Mouse (Mus musculus) WW6 (cell line): ENCODE measurements around the gene Tmem189.

Experiments used
- DNase-seq: peaks from one replicate; pipeline ENCODE4 v3.0.0-alpha.2; 2013; ENCODE audit warnings: low read depth, low spot score

Tmem189 gene

GRCm38 (mm10) chr2:167680657-167681056 lies 9.0 kb downstream of the Tmem189 start:
- DNase-seq, result no peak

- no peak for DNase-seq
These were observed 9.7 kb downstream of the Tmem189 start for GRCm38 (mm10) chr2:167679902-167680430.

GRCm38 (mm10) chr2:167678600-167678999 lies 11.0 kb downstream of the Tmem189 start:
- DNase-seq, result no peak

DNA sequence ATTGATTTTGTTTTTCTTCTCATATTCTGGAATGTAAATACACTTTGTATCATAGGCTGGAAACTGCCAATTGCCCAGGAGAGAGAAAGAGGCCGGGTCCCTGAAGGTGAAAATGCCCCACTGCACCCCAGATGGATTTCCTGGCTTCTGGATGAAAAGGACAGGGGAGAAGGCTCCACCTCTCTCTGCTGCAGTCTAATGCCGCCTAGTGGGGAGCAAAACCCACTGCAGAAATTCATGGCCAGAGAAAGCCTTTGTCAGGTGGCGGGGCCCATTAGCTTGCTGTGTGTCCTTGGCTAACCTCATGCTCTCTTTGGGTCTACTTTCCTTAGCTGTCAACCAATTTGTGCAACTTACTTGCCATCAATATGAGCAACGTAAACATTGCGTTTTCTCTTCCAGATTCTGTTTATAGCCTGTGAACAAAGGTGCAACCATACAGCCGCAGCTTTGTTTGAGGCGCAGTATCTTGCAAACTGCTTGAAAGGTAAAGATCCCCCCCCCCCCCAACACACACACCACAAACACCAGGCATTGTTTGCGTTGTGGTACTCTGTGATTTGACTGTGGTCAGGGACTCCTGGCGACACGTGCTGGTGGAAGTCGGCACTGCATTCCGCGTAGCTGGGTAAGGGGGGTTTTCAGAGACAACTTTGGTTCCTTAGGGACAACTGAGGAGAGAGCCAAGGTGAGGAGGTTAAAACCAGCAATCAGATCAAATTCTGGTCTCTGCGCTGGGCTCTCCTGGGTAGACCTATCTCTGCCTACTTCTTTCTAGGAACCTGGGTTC lies 14.3 kb downstream of the Tmem189 start:
- no peak for DNase-seq

DNA sequence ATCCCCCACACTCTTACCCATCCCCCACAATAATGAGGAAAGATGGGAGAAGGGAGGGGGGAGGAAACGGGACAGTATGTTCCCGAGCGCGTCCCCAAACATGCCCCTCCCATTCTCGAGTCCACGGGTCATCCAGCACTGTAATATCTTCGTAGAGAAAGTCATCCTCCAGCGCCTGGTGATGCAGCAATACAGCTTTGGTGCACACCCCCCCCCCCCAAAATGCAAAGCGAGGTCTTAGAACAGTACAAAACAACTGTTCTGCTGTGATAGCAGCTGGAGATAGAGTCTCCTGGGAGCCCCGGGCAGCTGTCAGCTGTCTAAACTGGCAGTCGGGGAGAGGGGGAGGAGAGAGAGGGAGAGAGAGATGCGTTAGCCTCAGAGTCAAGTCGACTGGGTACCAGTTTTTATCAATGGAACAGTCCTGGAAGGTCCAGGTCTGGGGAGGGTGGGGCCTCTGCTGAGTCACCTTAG lies 17.4 kb downstream of the Tmem189 start:
- no peak for DNase-seq

DNA sequence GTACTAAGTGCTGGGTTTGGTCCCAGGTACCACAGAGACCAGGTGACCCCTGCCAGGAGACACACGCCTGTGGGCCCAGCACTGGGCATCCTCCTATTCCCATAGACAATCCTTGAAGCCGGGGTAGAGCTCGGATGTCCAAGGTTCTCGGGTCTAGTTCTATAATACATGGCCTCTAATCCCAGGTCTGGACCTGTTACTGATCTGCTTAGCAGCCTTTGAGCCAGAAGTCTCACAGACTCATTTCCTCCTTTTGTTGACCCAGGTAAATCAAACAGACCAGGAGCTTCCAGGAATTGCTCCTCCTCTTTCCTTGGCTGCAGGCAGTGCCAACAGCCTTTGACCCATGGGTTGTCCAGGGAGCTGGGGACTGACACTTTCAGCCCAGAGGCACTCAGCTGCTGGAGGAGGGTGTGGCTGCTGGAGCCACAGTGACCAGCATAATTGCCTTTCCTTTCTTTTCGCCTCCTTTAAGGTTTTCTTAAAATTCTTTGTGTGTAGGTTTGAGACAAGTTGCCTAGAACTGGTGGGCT lies 18.5 kb downstream of the Tmem189 start:
- DNase-seq, result no peak

DNA sequence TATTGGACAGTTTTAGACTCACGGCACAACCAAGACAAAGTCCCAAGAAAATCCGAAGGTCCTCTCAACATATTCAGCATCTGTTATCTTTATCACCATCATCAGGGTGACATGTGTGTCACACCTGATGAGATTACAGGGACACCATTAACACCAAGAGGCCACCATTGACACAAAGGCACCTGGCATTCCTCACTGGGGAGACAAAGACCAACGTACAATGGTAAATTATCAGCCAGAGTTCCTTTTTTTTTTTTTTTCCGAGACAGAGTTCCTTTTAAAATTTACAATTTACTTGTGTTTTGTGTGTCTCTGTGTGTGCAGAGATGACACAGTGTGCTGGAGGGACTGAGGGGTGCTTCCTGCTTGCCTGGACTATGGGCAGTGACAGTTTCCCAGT lies 20.2 kb downstream of the Tmem189 start:
- no peak for DNase-seq

DNA sequence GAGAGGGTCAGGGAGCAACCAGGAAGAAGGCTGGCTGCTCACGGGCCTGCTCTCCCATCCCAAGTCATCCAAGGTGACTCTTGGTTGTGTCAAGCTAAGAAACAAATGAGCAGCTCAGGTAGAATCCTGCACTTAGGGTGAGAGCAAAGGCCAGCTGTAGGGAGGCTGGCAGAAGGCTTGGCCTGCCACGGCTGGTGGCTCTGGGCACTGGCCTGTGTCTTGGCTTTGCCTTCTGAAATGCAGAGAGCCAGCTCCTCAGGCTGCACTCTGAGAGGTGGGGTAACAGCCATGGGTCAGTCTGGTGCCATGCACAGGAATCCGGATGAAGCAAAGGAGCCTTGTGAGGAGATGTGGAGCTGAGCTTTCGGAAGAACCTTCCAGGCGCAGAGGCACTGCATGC lies 21.2 kb downstream of the Tmem189 start:
- no peak for DNase-seq

DNA sequence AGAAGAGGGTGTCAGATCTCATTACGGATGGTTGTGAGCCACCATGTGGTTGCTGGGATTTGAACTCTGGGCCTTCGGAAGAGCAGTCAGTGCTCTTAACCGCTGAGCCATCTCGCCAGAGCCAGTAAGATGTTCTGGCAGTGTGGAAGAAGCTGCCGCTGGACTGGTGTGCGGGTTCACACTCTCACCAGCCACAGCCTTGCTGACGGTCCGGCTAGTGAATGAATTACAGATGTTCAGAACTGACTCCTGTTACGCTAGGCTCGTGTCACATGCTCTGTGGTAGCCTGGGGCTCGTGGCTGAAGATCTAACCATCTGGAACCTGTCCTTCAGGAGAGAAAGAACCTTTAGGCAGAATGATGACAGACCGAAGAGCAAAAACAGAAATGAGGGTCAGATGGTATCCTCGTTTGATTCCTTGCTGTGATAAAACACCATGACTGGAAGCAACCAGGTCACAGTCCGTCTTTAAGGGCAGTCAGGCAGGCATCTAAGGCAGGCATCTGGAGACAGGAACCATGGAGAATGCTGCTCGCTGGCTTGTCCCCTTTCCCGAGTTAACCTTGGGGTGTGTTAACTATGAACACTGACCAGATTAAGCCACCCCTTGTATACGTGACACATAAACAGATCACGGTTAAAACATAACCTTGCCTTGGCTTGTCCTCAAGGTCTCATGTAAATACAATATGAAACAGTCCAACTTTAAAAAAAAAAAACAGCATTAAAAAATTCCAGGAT lies 23.5 kb downstream of the Tmem189 start:
- DNase-seq, result no peak

- no peak for DNase-seq
These were observed 26.9 kb downstream of the Tmem189 start for GRCm38 (mm10) chr2:167662713-167663112.

DNA sequence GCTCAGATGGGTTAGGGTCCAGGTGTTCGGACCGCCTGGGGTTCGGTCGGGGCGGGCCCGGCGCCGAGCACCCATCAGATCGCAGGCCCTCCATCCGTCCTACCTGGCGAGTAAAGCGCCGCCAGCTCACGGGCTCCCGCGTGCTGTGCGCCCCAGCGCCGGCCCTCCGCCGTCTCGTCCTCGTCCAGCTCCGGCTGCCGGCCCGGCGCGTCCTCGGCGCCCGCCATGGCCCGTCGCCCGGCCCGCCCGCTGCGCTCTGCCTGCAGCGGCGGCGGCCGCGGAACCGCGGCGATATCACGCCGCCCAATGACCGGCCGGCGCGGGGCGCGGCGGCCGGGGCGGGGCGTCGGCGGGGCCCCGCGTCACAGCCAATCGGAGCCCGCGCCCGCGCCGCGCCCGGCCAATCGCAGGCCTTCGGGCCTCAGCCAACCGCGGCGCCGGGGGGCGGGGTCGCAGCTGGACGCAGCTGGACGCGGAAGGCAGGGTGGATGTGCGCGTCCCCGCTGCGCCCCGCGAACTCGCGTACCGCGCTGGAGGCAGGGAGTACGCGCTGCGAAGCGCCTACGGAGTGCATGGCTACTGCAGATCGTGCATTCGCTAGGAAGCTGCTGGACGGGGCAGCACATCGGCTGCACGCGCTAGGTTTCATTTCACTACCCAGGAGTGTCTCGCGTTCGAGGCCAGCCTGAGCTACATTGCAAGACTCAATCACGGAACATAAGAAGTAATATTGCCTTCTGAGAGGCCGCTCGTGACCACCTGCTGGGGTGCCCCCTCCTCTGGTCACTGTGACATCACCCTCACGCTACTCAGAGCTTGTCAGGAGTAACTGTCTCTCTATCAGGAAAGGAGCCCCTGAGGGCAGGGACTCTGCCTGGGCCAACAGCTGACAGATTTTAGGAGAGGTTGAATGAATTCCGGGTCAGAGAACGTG lies 28.1 kb downstream of the Tmem189 start, which contains the start of gene Gm20431:
TSS of gene Gm20431 (minus strand) at position 227 of the 934 bp plus-strand sequence.
- no peak for DNase-seq

DNA sequence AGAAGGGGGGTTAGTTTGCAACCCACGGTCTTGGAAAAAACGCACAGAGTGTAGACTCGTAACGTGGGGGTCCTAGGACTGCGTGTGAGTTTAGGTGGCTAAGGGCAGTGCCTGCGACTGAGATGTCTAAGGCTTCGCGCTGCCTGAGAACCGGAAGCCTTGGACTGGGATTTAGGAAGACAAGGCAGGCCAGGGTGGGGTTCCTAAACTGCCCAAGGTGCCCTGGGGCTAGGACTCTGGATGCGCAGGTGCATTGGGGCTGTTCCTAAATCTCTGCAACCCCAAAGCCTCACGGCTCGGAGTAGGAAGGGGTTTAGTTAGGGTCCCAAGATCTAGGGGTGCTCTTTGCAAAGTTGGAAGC lies 29.0 kb downstream of the Tmem189 start:
- DNase-seq, result no peak

- no peak for DNase-seq
These were observed 29.6 kb downstream of the Tmem189 start for GRCm38 (mm10) chr2:167659847-167660610.

DNA sequence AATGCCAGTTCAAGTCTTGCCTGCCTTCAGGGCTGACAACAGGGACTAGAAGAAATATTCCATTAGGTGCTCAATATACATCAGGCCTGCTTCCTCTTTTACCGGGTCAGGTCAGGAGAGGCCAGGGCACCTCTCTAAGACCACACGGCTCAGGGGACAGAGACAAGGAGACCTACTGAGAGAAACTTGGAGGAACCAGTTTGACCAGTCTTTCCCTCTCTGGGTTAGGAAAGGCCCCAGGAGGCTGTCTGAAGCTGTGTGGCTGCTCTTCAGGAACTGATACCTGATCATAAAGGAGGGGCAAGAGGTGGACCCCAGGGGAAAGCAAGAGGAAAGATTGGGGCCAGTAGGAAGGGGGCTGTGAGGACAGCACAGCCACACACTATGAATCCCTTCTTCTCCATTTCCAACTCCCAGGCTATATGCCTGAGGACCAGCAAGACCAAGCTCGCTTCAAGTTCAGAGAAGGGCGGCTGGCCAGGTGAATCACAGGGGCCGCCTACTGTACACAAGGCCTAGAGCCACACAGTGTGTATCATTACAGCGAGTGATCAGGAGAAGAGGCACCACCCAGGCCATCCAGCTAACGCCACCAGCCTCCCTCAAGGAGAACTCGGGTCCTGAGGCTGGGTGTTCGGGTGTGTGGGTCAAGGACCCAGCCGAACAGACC lies 30.3 kb downstream of the Tmem189 start:
- no peak for DNase-seq

DNA sequence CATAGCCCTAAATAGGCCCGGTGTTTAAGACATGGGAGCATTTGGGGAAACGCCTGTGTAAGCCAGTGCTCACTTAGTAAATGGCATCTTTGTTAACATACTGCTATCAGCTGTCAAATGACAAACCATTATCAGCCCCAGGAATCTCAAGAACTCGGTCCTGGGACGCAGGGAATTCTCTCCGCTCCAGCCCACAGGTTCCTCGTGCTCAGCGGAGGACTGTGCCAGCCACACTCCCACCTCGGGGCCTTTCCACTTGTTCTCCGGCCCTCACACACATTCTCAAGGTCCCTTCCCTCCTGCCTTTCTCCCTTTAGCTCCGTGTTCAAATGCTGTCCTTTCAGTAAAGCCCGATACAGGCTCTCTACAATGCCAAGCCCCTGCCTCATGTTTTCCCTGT lies 30.9 kb downstream of the Tmem189 start:
- DNase-seq, result no peak

DNA sequence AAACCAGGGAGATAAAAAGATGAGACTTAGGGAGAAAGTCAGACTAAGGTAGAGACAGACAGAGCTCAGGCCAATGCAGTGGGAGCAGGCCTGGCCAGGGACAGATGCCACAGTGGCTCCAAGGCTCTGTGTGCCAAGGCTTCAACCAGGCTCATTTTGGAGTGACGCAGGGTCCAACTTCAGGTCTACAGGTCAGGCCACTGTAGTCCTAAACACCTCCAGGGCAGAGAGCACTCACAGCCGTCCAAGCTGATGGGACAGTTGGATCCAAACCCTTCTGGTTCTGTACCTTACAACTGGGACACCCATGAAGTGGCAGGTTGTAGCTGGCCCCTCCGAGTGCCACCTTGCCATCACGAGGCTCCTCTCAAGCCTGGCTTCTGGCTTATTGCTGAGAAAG lies 31.6 kb downstream of the Tmem189 start:
- DNase-seq, result no peak

DNA sequence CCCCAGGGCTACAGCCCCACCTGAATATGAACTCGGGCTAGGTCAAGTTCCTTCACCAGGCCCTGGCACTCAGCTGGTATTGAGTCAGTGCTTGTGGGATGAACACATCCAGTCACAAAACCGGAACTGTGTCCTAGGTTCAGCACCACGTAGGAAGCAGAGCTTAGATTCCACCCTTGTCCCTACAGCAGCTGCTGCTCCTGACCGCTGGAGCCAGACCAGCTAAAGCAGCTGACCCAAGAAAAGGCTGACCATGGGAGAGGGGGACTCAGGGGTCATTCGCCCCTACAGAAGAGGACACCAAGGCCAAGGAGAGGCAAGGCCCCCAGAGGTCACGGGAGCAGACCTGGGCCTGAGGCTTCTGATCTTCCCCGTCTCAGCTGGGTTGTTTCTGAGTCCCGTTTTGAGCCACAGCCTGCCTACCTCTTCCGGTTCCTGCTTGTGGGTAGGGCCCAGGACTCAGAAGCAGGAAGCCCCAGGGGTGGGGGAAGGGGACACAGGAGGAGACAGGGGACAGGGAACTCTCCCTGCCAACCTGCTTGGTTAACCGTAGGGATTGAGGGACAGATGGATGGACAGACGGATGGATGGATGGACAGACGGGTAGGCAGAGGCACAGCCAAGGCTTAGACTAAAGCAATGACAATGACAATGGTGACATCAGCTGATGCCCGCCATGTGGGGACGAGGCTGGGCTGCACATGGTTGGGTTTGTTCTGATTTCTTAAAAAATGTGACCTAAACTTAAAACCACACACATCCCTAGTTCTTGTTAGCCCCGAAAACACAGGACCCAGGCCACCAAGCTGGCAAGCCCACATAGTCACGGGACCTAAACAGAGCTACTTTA lies 32.8 kb downstream of the Tmem189 start:
- DNase-seq, result no peak

- DNase-seq, result no peak
These were observed 34.6 kb downstream of the Tmem189 start for GRCm38 (mm10) chr2:167654911-167655600.
